Mouse (Mus musculus) thymus, adult 2 months (tissue): ENCODE data around the gene 1190002N15Rik. TPM values are rescaled to one million over a fixed set of nuclear protein-coding genes. Genes with fewer than 3 reads are reported as not detected.

ENCODE experiments used
- DNase-seq: peaks from one replicate; pipeline ENCODE4 v3.0.0; 2021
- H3K27ac ChIP-seq: fragments of 200-500 bp; 2 replicates; pipeline ENCODE4 v1.5.1; 2012; ENCODE audit warnings: low read length, control low read depth; ENCODE audit not compliant: control insufficient read depth, insufficient read depth
- H3K27me3 ChIP-seq: fragments of 200-500 bp; 2 replicates; pipeline ENCODE4 v1.6.1; 2012; ENCODE audit warnings: mild to moderate bottlenecking, low read length, moderate library complexity, mixed read lengths; ENCODE audit not compliant: control insufficient read depth, insufficient read depth
- H3K36me3 ChIP-seq: fragments of 200-500 bp; 2 replicates; pipeline ENCODE4 v1.6.1; 2012; ENCODE audit warnings: mild to moderate bottlenecking, low read length, moderate library complexity; ENCODE audit not compliant: control insufficient read depth, insufficient read depth
- H3K4me1 ChIP-seq: fragments of 200-500 bp; replicated peaks from 2 replicates; pipeline ENCODE4 v1.6.1; 2012; ENCODE audit warnings: low read length; ENCODE audit not compliant: control insufficient read depth, insufficient read depth
- H3K4me3 ChIP-seq: fragments of 200-500 bp; 2 replicates; pipeline ENCODE4 v1.5.1; 2012; ENCODE audit warnings: mild to moderate bottlenecking, low read length, control low read depth, moderate library complexity; ENCODE audit not compliant: control insufficient read depth, insufficient read depth
- CTCF ChIP-seq: fragments of 200-500 bp; IDR thresholded peaks from 2 replicates; pipeline ENCODE4 v1.5.1; 2012; ENCODE audit warnings: mild to moderate bottlenecking, control low read depth, low read length, moderate library complexity, borderline replicate concordance; ENCODE audit not compliant: control insufficient read depth, poor library complexity, insufficient read depth; ENCODE audit errors: extremely low read depth
- POLR2A ChIP-seq: fragments of 200-500 bp; IDR thresholded peaks from 2 replicates; pipeline ENCODE4 v1.6.1; 2012; ENCODE audit warnings: mild to moderate bottlenecking, low read length, control low read depth, moderate library complexity; ENCODE audit not compliant: control insufficient read depth, poor library complexity, insufficient read depth; ENCODE audit errors: extremely low read depth
- WGBS: fragments of 180-500 bp; shearing (Covaris S2); methylation state at CpG from one replicate; pipeline ENCODE4 v1.1.7; 2018; 5-methylcytosine and 5-hydroxymethylcytosine counted together
- polyA plus RNA-seq: library from polyadenylated mRNA; depleted of rRNA; stranded (reverse); fragments of >200 nt; gene quantifications from 2 replicates; pipeline ENCODE4 v1.2.3, GENCODE M21; 2012

1190002N15Rik gene
- polyA plus RNA-seq, 1 experiment, result 22.4 TPM

- no peak for DNase-seq
- H3K27ac ChIP-seq, result no peak overlapping the region
- WGBS, result 92% methylated on average over 5 of the region's 5 CpGs
- H3K4me1 ChIP-seq, result no peaks in the 10 kb centered on the region
- no peak for TF ChIP-seq POLR2A
- no peak for TF ChIP-seq CTCF
- no peaks in the 10 kb centered on the region for H3K36me3 ChIP-seq
- H3K4me3 ChIP-seq, result no peak overlapping the region
- H3K27me3 ChIP-seq, result no peaks in the 10 kb centered on the region
These were observed 29.9 kb upstream of the 1190002N15Rik start for GRCm38 (mm10) chr9:94567722-94568314.

GRCm38 (mm10) chr9:94556776-94557514 is 19.1 kb upstream of the 1190002N15Rik start:
- H3K36me3 ChIP-seq, result no peaks in the 10 kb centered on the region
- no peaks in the 10 kb centered on the region for H3K4me1 ChIP-seq
- WGBS, result 93% methylated on average over 6 of the region's 6 CpGs
- no peaks in the 10 kb centered on the region for H3K27me3 ChIP-seq
- no peak overlapping the region for H3K4me3 ChIP-seq
- DNase-seq, result no peak
- no peak for TF ChIP-seq POLR2A
- TF ChIP-seq CTCF, result no peak
- no peak overlapping the region for H3K27ac ChIP-seq

GRCm38 (mm10) chr9:94556249-94556648 is 18.4 kb upstream of the 1190002N15Rik start:
- Histone ChIP-seq H3K27ac (no peak overlapping the region), H3K4me3 (no peak overlapping the region), H3K4me1 (no peaks in the 10 kb centered on the region), H3K27me3 (no peaks in the 10 kb centered on the region), H3K36me3 (no peaks in the 10 kb centered on the region)
- TF ChIP-seq POLR2A (no peak), CTCF (no peak)
- DNase-seq, result no peak

GRCm38 (mm10) chr9:94550493-94551095 is 12.7 kb upstream of the 1190002N15Rik start:
- TF ChIP-seq CTCF (no peak), POLR2A (no peak)
- H3K27me3 ChIP-seq, result no peaks in the 10 kb centered on the region
- H3K4me1 ChIP-seq, result no peaks in the 10 kb centered on the region
- WGBS, result 94% methylated on average over 2 of the region's 2 CpGs
- H3K4me3 ChIP-seq, result no peak overlapping the region
- no peaks in the 10 kb centered on the region for H3K36me3 ChIP-seq
- no peak overlapping the region for H3K27ac ChIP-seq
- no peak for DNase-seq

GRCm38 (mm10) chr9:94543881-94544280 is 6.0 kb upstream of the 1190002N15Rik start:
- Histone ChIP-seq H3K4me1 (no peaks in the 10 kb centered on the region; the same call in 1 of the 2 replicates), H3K27ac (no peak overlapping the region), H3K36me3 (no peaks in the 10 kb centered on the region), H3K4me3 (no peak overlapping the region), H3K27me3 (no peaks in the 10 kb centered on the region)
- 97% methylated on average over 4 of the region's 4 CpGs for WGBS
- no peak for DNase-seq
- TF ChIP-seq POLR2A, result no peak
- TF ChIP-seq CTCF, result no peak

GRCm38 (mm10) chr9:94540343-94541095 is 2.6 kb upstream of the 1190002N15Rik start:
- WGBS, result 52% methylated on average over 10 of the region's 10 CpGs
- Histone ChIP-seq H3K27ac (no peak overlapping the region), H3K36me3 (no peaks in the 10 kb centered on the region), H3K27me3 (no peaks in the 10 kb centered on the region), H3K4me3 (no peak overlapping the region), H3K4me1 (peaks cover 2% of the 10 kb centered on the region; the same call in 1 of the 2 replicates)
- DNase-seq, result no peak
- TF ChIP-seq CTCF, result no peak
- no peak for TF ChIP-seq POLR2A
